Comparison of ENCODE assay signal across 10 mouse cellular contexts in the genomic region with DNA sequence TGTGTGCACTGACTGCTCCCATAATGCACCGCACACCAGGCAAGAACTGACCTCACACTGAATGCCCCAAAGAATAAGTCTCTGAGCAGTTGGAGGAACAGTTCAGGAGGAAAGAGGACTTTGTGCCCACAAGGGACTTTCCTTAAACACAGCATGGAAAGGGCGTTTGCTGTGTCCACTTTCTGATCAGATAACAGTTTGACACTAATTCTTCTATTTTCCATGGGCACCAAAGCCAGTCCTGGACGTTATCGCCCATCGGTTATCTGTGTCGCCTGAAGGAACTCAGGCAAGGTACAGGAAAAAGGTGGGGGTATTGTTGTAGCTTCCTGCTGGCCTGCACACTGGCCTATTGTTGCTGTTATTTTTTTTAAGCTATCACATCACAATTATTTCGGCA. TPM values are rescaled to one million over a fixed set of nuclear protein-coding genes. Genes with fewer than 3 reads are reported as not detected.
DNase-seq lines count a peak whose midpoint lies in the region; ATAC-seq and TF ChIP-seq lines count a peak whose summit lies in the region.
"Had no signal": no experiment of that assay in that cellular context is flagged by ENCODE, and none has a peak within 500 bp of the region (broad histone marks: within the 10 kb centered on the region; RNA-seq: fewer than 3 reads in every experiment).

No protein-coding gene starts in this region.

- ATAC-seq in liver, postnatal 0 days: no peak
- peak; percentile 85 for ATAC-seq in lung, embryonic 16.5 days (ENCODE audit: low read depth)
- no peak for ATAC-seq in CD4-positive, CD25-positive, alpha-beta regulatory T cell, adult 4 months

- H3K36me3 ChIP-seq in liver, postnatal 0 days (replicated peaks; ENCODE audit: insufficient read depth, low read length): no peaks in the 10 kb centered on the region
- no peaks in the 10 kb centered on the region for H3K36me3 ChIP-seq in lung, embryonic 16.5 days (ENCODE audit: control insufficient read depth, insufficient read depth, low read length)
- no peaks in the 10 kb centered on the region for H3K36me3 ChIP-seq in midbrain, embryonic 10.5 days

- H3K27me3 ChIP-seq in liver, postnatal 0 days (ENCODE audit: insufficient read depth, low read length): no peaks in the 10 kb centered on the region
- no peaks in the 10 kb centered on the region for H3K27me3 ChIP-seq in lung, embryonic 16.5 days (ENCODE audit: control insufficient read depth, insufficient read depth, low read depth, low read length)
- H3K27me3 ChIP-seq in midbrain, embryonic 10.5 days (ENCODE audit: low read depth, poor library complexity, severe bottlenecking): no peaks in the 10 kb centered on the region

- no peak overlapping the region for H3K4me3 ChIP-seq in liver, postnatal 0 days (ENCODE audit: low read depth, low read length)
- H3K4me3 ChIP-seq in lung, embryonic 16.5 days (ENCODE audit: low read length): no peak overlapping the region
- no peak overlapping the region for H3K4me3 ChIP-seq in midbrain, embryonic 10.5 days

- H3K9ac ChIP-seq in liver, postnatal 0 days (replicated peaks): no peak overlapping the region
- no peak overlapping the region for H3K9ac ChIP-seq in lung, embryonic 16.5 days (ENCODE audit: low read length)

- DNase-seq in liver, postnatal 0 days: no peak
- DNase-seq in liver: no peak
- DNase-seq in heart, postnatal 25 days (ENCODE audit: low spot score): peak; percentile 12
- DNase-seq in T-cell, adult 2 months (ENCODE audit: low spot score): no peak
- no peak for DNase-seq in midbrain, embryonic 10.5 days (ENCODE audit: low spot score)
- DNase-seq: left cerebral cortex, postnatal 4 days; thymus, postnatal 14 days had no signal

- no peaks in the 10 kb centered on the region for H3K9me3 ChIP-seq in liver, postnatal 0 days (ENCODE audit: low read length)
- H3K9me3 ChIP-seq in lung, embryonic 16.5 days (ENCODE audit: control insufficient read depth, low read length): no peaks in the 10 kb centered on the region
- H3K9me3 ChIP-seq in midbrain, embryonic 10.5 days (replicated peaks): no peaks in the 10 kb centered on the region

- no peaks in the 10 kb centered on the region for H3K4me1 ChIP-seq in liver, postnatal 0 days (ENCODE audit: insufficient read depth)
- H3K4me1 ChIP-seq in lung, embryonic 16.5 days (replicated peaks; ENCODE audit: control insufficient read depth, insufficient read depth, low read length): no peaks in the 10 kb centered on the region
- no peaks in the 10 kb centered on the region for H3K4me1 ChIP-seq in midbrain, embryonic 10.5 days

- no peak for TF ChIP-seq CTCF in liver, postnatal 0 days (IDR thresholded peaks at IDR 0.05; ENCODE audit: low read depth)

- no peak overlapping the region for H3K27ac ChIP-seq in liver, postnatal 0 days (ENCODE audit: low read depth)
- peak overlapping the region; percentile 68 for H3K27ac ChIP-seq in lung, embryonic 16.5 days (ENCODE audit: low read length)
- H3K27ac ChIP-seq in midbrain, embryonic 10.5 days (replicated peaks): no peak overlapping the region

- no peak overlapping the region for H3K4me2 ChIP-seq in liver, postnatal 0 days (ENCODE audit: low read depth, low read length)
- H3K4me2 ChIP-seq in lung, embryonic 16.5 days (ENCODE audit: low read depth, low read length): no peak overlapping the region

- 46% methylated on average over 7 of the region's 7 CpGs for WGBS in liver, postnatal 0 days (ENCODE audit: insufficient replicate concordance)
- WGBS in lung, embryonic 16.5 days: 66% methylated on average over 7 of the region's 7 CpGs
- WGBS in midbrain, embryonic 10.5 days: 87% methylated on average over 7 of the region's 7 CpGs

- intact Hi-C loops in heart, postnatal 25 days (cut with DNase I): loop anchor here (2.0 to 5.0 kb wide), 2 partner anchors 58 to 67 kb away; no protein-coding TSS in a partner anchor

- peak; percentile 54; the same call in 1 of the 2 replicates for TF ChIP-seq EP300 in liver, postnatal 0 days (IDR thresholded peaks at IDR 0.05; ENCODE audit: low read depth)

RNA-seq across cellular contexts. Expression of a gene that starts 34.6 kb away (rescaled TPM):
- 4.9 TPM in 2 replicates for polyA plus RNA-seq in liver, postnatal 0 days (2015; fragmentation: Nextera tagmentation; extraction: Ambion mirVana)
- 10 to 100 TPM in 1 of 2 experiments, 1 to 10 TPM in 1; 6.4 to 10.7 TPM for total RNA-seq in heart, postnatal 25 days (2021)
- 49.5 and 52.4 TPM in 2 replicates for polyA plus RNA-seq in lung, embryonic 16.5 days (2015; fragmentation: Nextera tagmentation; extraction: Ambion mirVana)
- polyA plus RNA-seq in CD4-positive, CD25-positive, alpha-beta regulatory T cell, adult 4 months (2017; shearing (Covaris generic)): not detected
- polyA plus RNA-seq in midbrain, embryonic 10.5 days (2016; fragmentation: Nextera tagmentation; extraction: Ambion mirVana): 13.3 and 16.2 TPM in 2 replicates
- total RNA-seq: monocyte, adult 5-6 weeks had no signal
